Mouse (Mus musculus) c-Kit-positive CD71-positive TER-119-negative erythroid progenitor cells, embryonic 14.5 days (primary cell): ENCODE results near the gene Spock1.

Experiments
- DNase-seq: peaks from one replicate; pipeline ENCODE4 v3.0.0-alpha.2; 2013; ENCODE audit warnings: low read depth

Gene Spock1

GRCm38 (mm10) chr13:57727716-57728115 is 180.4 kb downstream of the Spock1 start:
- DNase-seq, result no peak

DNA sequence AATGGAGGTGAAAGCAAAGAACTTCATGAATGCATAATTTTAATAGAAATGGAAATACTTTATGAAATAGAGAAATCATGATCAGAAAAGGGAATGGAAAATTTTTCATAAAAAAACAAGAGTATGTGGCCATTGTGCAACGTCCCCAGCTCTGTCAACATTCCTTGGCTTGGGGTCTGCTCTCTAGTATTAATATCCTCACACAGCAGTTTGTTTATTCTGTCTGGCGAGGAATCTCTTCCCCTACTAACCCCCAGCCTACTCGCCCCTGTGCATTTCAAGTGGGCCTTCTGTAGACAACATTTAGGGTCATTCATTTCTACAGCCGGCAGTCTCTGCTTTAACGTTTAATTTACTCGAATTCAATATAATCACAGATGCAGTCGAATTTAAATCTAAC is 181.5 kb downstream of the Spock1 start:
- no peak for DNase-seq

DNA sequence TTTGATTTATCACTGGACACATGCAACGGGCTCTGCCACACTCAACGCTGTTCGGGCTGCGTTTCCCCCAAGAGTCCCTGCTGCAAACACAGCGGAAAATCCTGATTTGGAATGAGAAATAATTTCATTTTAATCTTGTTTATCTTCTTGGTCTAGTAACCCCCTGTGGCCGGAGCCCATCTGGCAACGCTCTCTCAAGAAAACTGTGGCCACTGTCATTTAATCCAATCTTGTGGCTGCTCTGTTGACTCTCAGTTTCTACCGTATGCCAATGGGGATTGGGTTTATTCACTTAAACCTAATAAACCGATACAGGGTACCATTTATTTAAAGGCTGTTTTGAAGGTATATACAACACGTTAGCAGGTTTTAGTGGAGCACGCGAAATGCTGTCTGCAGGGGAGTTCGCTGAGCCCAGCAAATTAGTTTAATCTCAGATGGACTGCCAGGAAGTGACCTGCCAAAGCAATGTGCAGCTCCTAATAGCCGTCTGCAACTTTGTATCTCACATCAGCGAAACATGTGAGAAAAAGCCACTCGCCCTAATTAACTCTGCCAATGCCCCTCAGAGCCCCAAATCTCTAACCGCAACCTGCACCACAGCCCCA is 185.7 kb downstream of the Spock1 start:
- no peak for DNase-seq

- DNase-seq, result no peak
Measured at GRCm38 (mm10) chr13:57721524-57722279, 186.4 kb downstream of the Spock1 start.

DNA sequence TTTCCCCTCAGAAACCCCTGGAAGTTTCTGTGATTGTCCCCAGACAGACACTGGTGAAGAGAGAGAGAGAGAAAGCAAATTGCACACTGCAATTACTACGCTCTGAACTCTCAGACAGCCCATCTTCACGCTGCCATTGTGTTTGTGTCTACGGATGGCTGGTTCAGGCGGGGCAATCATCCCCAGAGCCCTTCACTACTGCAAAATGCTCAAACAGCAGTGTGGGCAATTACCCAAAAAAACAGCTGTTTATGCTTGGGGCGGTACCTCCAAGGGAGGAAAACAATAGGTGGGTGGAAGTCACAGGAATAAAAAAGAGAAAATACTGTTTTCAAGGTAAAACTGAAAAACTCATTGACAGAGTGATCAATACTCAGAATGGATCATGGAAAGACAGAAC is 190.0 kb downstream of the Spock1 start:
- DNase-seq, result no peak

- DNase-seq, result no peak
Measured at GRCm38 (mm10) chr13:57712910-57713309, 195.2 kb downstream of the Spock1 start.

GRCm38 (mm10) chr13:57708425-57708824 is 199.7 kb downstream of the Spock1 start:
- DNase-seq, result no peak

DNA sequence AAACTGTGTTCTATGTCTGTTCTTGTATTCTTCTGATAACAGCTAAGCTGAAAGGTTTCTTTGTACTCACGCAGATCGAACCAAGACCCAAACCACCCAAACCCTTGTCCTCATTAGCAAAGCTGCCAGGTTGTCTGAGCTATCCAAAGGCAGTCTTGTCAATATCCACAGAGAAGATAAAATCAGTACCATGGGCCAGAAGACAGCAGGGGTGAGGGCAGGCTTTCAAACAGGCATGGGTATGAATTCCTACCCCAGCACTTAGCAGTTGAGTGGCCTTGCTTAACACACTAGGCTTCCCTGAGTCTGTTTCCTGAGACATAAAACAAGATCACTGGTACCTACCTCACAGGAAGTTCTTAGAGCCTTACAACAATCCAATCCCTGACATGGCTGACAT is 205.2 kb downstream of the Spock1 start:
- no peak for DNase-seq

DNA sequence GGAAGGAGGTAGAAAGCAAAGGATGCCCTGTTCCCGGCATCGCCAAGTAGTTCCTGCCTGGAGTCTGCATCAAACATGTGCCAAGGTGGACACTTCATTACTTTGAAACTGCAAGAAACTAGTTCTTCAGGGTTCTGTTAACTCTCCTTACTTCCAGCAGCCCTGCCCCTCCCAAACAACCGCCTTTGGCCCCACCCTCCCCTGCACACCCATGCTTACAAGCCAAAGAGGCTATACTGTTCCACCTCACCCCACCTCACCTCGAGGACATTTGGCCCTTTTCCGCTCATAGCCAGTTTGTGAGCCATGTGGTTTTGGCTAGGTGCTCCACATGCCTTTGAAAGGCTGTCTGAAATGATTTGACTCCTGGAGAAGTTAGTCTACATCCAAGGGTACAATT is 211.4 kb downstream of the Spock1 start:
- DNase-seq, result no peak

DNA sequence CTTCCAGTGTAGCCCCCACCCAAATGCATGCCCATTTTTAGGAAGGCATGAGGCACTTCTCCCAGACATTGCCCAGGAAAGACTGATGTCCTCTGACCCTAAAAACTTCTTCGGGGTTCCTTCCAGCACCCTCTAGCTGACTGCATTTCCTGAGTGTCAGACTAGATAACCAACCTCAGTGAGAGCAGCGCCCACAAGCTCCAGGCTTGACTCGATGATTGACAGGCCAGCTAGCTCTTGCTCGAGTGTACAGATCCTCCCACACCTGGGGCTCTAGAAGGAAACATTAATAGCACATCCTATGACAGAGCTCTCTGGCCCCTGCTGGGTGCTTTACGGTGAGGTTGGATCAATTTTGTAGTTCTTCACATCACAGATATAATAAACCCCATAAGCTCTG is 219.2 kb downstream of the Spock1 start:
- DNase-seq, result no peak

DNA sequence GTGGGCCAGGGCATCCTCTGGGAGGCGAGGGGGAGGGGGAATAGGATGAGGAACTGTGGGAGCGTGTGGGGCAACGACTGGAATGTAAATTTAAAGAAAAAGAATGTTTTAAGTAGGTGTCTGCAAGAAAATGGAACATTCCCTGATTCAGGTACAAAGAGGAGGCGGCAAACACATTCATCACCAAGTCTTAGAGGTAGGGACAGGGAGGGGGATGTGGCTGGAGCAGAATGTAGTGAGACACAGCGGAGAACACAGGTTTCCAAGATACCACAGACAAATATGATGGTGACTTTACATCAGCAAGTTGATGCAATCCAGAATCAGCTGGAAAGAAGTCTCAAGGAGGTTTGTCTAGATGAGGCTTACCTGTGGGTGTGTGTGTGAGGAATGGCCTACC is 221.7 kb downstream of the Spock1 start:
- DNase-seq, result no peak

DNA sequence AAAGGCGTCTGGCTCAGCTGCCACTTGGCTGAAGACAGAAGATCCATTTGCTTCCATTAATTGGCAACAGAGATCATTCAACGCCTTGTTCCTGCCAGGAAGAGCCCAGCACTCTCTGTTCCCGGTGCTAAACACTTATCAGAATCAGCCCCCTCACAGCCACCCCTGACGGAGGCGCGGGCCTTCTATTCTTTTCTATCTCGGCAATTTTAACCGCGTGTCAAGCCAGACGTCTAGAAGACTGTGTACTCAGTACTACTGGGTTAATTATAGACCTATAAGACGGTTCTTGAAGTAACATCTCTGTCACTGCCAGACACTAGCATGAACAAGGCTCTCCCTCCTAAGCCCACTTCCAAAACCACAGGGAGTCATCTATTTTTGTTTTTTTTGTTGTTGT is 222.9 kb downstream of the Spock1 start:
- no peak for DNase-seq

- DNase-seq, result no peak
Measured at GRCm38 (mm10) chr13:57679591-57679990, 228.5 kb downstream of the Spock1 start.

DNA sequence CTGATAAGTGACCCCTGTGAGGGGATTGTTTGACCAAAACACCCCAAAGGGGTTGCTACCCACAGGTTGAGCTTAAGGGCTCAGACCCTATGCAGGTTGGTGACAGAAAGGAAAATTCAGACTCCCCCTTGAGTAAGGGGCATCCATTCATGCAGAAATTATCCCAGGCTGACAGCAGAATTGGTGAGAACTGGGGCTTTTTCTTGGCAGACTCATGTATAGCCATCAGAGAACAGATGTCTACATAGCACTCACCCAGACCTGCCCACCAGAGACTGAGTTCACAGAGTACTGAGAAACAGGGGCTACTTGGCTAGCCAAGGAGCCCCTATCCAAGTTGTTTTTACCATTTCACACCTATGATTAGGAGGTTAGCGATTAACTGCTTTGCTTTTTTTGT is 231.3 kb downstream of the Spock1 start:
- no peak for DNase-seq

GRCm38 (mm10) chr13:57673399-57673798 is 234.7 kb downstream of the Spock1 start:
- no peak for DNase-seq

DNA sequence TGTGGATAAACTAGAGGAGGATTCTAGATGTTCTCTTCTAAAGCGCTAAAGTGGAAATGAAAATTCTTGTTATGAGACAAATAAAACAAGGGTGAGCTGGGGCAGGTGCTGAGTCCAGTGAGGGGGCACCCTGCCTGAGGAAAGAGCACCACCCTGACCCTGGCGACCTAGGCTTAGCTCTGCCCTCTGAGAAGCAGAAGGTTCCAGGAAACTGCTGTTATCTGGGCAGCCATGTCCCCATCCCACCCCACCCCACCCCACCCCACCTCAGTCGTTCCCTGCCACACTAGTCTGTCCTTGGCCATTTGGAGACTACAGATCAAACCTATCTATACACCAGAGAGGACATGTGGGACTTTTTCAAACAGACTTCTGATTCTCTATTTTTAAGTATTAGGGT is 235.4 kb downstream of the Spock1 start:
- peak; percentile 61 for DNase-seq

GRCm38 (mm10) chr13:57671919-57672318 is 236.2 kb downstream of the Spock1 start:
- no peak for DNase-seq

DNA sequence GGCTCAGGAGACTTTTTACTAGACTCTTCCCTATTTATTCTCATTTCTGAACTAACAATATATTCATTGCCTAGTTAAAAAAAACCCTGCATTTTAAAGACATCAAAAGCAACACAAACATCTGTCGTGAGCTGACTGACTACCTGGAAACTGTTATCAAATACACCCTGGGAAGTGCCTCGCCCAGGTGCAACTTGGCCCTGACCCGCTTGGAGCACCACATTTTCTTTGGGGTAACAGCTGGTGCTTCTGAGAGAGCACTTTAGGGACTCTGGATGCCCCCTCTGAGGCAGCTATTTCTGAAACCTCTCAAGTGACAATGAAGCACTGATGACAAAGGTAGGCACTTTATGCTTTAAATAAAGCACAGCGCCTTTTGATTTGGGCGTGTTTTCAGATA is 236.8 kb downstream of the Spock1 start:
- DNase-seq, result no peak

DNA sequence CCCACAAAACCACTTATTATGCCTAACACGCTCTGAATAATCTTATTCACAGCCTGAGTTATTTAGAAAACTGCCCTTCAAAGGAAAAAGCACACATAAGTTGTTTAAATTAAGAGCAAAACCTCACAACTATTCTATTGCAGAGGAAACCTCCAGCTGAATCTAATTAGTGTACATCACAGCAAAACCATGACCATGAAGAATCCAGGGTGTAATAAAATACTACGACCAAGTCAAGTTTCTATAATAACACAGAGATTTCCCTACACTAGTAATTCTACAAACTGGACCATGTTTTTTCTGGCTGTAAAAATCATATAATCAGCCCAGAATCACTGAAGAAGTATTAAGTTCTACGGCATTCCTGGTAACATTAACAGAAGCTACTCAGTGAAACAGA is 240.5 kb downstream of the Spock1 start:
- no peak for DNase-seq

GRCm38 (mm10) chr13:57666173-57666842 is 241.8 kb downstream of the Spock1 start:
- no peak for DNase-seq

GRCm38 (mm10) chr13:57662554-57662953 is 245.6 kb downstream of the Spock1 start:
- no peak for DNase-seq

GRCm38 (mm10) chr13:57660523-57660922 is 247.6 kb downstream of the Spock1 start:
- no peak for DNase-seq

DNA sequence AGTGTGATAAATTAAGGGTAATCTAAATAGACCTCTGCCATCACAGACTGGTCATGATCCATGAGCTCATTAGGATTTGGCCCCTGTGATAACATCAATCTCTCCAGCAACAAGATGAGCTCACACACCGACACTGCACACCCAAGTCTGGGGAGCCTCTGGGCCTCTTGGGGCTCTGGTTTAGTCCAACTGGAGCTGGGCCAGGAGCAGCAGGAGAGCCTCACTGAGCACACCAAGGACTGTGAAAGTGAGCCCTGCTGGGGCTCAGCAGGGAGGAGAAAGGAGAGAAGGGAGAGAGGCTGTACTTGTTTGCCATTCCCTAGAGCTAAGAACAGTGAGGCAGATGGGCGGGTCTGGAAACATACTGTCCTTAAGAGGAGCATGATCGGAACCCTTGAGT is 248.3 kb downstream of the Spock1 start:
- DNase-seq, result no peak
